Mouse (Mus musculus): ENCODE measurements around the gene Resp18.
A peak's percentile ranks its signal among the peaks of the same experiment; 100 is the strongest.
"Not testable (repeated sequence)": the region's sequence is repeated elsewhere in the genome, so short reads cannot be mapped to it uniquely, and the experiment has no call there.

Resp18 gene

GRCm38 (mm10) chr1:75236117-75237050, 41.8 kb downstream of the Resp18 start, which contains the start of gene Dnajb2:
TSS of gene Dnajb2 (plus strand) at chr1:75236406.
- DNase-seq (ENCODE audit: low read depth, low spot score) = peak; percentile 87

GRCm38 (mm10) chr1:75234606-75235005, 43.6 kb downstream of the Resp18 start:
- peak; percentile 84 for DNase-seq (ENCODE audit: low read depth, low spot score)

GRCm38 (mm10) chr1:75232489-75232888, 45.7 kb downstream of the Resp18 start:
- DNase-seq (ENCODE audit: low read depth, low spot score) = not testable (repeated sequence)

- DNase-seq (ENCODE audit: low read depth, low spot score) = peak; percentile 35
Observed at GRCm38 (mm10) chr1:75231664-75232152, 46.5 kb downstream of the Resp18 start, which contains the start of gene A630095N17Rik. TSS of gene A630095N17Rik (minus strand) at chr1:75232102.

GRCm38 (mm10) chr1:75231224-75231623, 47.0 kb downstream of the Resp18 start:
- no peak for DNase-seq (ENCODE audit: low read depth, low spot score)

- DNase-seq (ENCODE audit: low read depth, low spot score) = no peak
Observed at GRCm38 (mm10) chr1:75230335-75230994, 47.8 kb downstream of the Resp18 start.

- DNase-seq (ENCODE audit: low read depth, low spot score) = no peak
Observed at GRCm38 (mm10) chr1:75229158-75229557, 49.1 kb downstream of the Resp18 start.

GRCm38 (mm10) chr1:75227653-75228052, 50.6 kb downstream of the Resp18 start:
- peak; percentile 82 for DNase-seq (ENCODE audit: low read depth, low spot score)

- DNase-seq (ENCODE audit: low read depth, low spot score) = no peak
Observed at GRCm38 (mm10) chr1:75226138-75226537, 52.1 kb downstream of the Resp18 start.

- DNase-seq (ENCODE audit: low read depth, low spot score) = no peak
Observed at GRCm38 (mm10) chr1:75225473-75225872, 52.7 kb downstream of the Resp18 start.

- no peak for DNase-seq (ENCODE audit: low read depth, low spot score)
Observed at GRCm38 (mm10) chr1:75223532-75223931, 54.7 kb downstream of the Resp18 start.

- DNase-seq (ENCODE audit: low read depth, low spot score) = no peak
Observed at GRCm38 (mm10) chr1:75222926-75223325, 55.3 kb downstream of the Resp18 start.
